Comparison of ENCODE assay signal across 24 mouse cellular contexts in genomic region chr17:8199067-8199935, GRCm38 (mm10). TPM values are rescaled to one million over a fixed set of nuclear protein-coding genes. Genes with fewer than 3 reads are reported as not detected.
DNase-seq lines count a peak whose midpoint lies in the region; ATAC-seq and TF ChIP-seq lines count a peak whose summit lies in the region.
"Had no signal": no experiment of that assay in that cellular context is flagged by ENCODE, and none has a peak within 500 bp of the region (broad histone marks: within the 10 kb centered on the region; RNA-seq: fewer than 3 reads in every experiment).

No protein-coding gene starts in this region.

- H3K36me3 ChIP-seq in lung, embryonic 14.5 days (ENCODE audit: insufficient read depth) = peaks cover 20% of the 10 kb centered on the region

- ATAC-seq in lung, embryonic 14.5 days (ENCODE audit: insufficient read depth) = no peak
- peak; percentile 72 for ATAC-seq in megakaryocyte progenitor cell, adult 5-6 weeks (replicated peaks; ENCODE audit: poor library complexity)
- ATAC-seq: intestine, embryonic 16.5 days; Patski had no signal

- no peaks in the 10 kb centered on the region for H3K27me3 ChIP-seq in lung, embryonic 14.5 days (ENCODE audit: insufficient read depth, low read length)
- H3K27me3 ChIP-seq: embryonic facial prominence, embryonic 15.5 days; forebrain, embryonic 12.5 days; hindbrain, embryonic 13.5 days; limb, embryonic 12.5 days; Patski had no signal

- no peak overlapping the region for H3K4me2 ChIP-seq in lung, embryonic 14.5 days
- H3K4me2 ChIP-seq: embryonic facial prominence, embryonic 15.5 days; forebrain, embryonic 12.5 days; hindbrain, embryonic 13.5 days; limb, embryonic 12.5 days had no signal

- no peaks in the 10 kb centered on the region for H3K9me3 ChIP-seq in lung, embryonic 14.5 days (ENCODE audit: low read depth, low read length)
- H3K9me3 ChIP-seq: embryonic facial prominence, embryonic 15.5 days; forebrain, embryonic 12.5 days; hindbrain, embryonic 13.5 days; limb, embryonic 12.5 days had no signal

- no peak for TF ChIP-seq CTCF in lung, embryonic 14.5 days (IDR thresholded peaks at IDR 0.05; ENCODE audit: low read depth)

- H3K9ac ChIP-seq in lung, embryonic 14.5 days = no peak overlapping the region
- H3K9ac ChIP-seq: embryonic facial prominence, embryonic 15.5 days; forebrain, embryonic 12.5 days; hindbrain, embryonic 13.5 days; limb, embryonic 12.5 days had no signal

- H3K4me1 ChIP-seq in lung, embryonic 14.5 days (ENCODE audit: insufficient read depth) = no peaks in the 10 kb centered on the region
- H3K4me1 ChIP-seq: embryonic facial prominence, embryonic 15.5 days; forebrain, embryonic 12.5 days; hindbrain, embryonic 13.5 days; limb, embryonic 12.5 days had no signal

- DNase-seq in lung, embryonic 14.5 days = peak; percentile 7
- DNase-seq in lung, postnatal 14 days = no peak
- DNase-seq in MEL-GATA-1-ER (ENCODE audit: extremely low read depth, low read depth) = peak; percentile 25
- DNase-seq in brain, adult 2 months (ENCODE audit: low read depth, low spot score) = peak; percentile 31
- no peak for DNase-seq in yolk sac, embryonic 10.5 days (ENCODE audit: low spot score)
- DNase-seq in ovary, postnatal 36 days (ENCODE audit: low spot score) = no peak
- DNase-seq: cerebellum, adult 11-12 months; heart, adult 18-20 months; kidney, postnatal 25 days; layer of hippocampus, postnatal 36 days; lung, postnatal 10 days; retina, postnatal 1 day; spleen, adult 18-20 months; thymus, postnatal 25 days had no signal

- H3K4me3 ChIP-seq in lung, embryonic 14.5 days (ENCODE audit: low read depth, low read length) = no peak overlapping the region
- H3K4me3 ChIP-seq: embryonic facial prominence, embryonic 15.5 days; forebrain, embryonic 12.5 days; hindbrain, embryonic 13.5 days; limb, embryonic 12.5 days had no signal

- no peak overlapping the region for H3K27ac ChIP-seq in lung, embryonic 14.5 days (ENCODE audit: low read depth)
- H3K27ac ChIP-seq: embryonic facial prominence, embryonic 15.5 days; forebrain, embryonic 12.5 days; hindbrain, embryonic 13.5 days; limb, embryonic 12.5 days had no signal

- WGBS in lung, embryonic 14.5 days = 85% methylated on average over 11 of the region's 11 CpGs

RNA-seq across cellular contexts. Expression of gene Fgfr1op, which starts 34.0 kb away (rescaled TPM):
- 39.4 and 40.7 TPM in 2 replicates for polyA plus RNA-seq in lung, embryonic 14.5 days (2014; fragmentation: Nextera tagmentation; extraction: Ambion mirVana)
- 44.8 and 47.1 TPM in 2 replicates for total RNA-seq in megakaryocyte progenitor cell, adult 5-6 weeks (2015)
- 49.2 and 57.0 TPM in 2 replicates for total RNA-seq in megakaryocyte progenitor cell, adult 5-6 weeks (2017)

RNA-seq across cellular contexts. Expression of gene Ccr6, which starts 36.5 kb away (rescaled TPM):
- polyA plus RNA-seq in lung, embryonic 14.5 days (2014; fragmentation: Nextera tagmentation; extraction: Ambion mirVana) = not detected in 2 replicates
- total RNA-seq in megakaryocyte progenitor cell, adult 5-6 weeks (2015) = not detected in 2 replicates
- not detected in 2 replicates for total RNA-seq in megakaryocyte progenitor cell, adult 5-6 weeks (2017)
- total RNA-seq: adrenal gland, postnatal 4 days; layer of hippocampus, postnatal 36 days had no signal
- polyA plus RNA-seq: embryonic facial prominence, embryonic 15.5 days; forebrain, embryonic 12.5 days; hindbrain, embryonic 13.5 days; limb, embryonic 12.5 days; neural tube, embryonic 14.5 days; Patski had no signal

RNA-seq across cellular contexts. Expression of gene Rnaset2a, which starts 51.4 kb away (rescaled TPM):
- 28.4 and 32.2 TPM in 2 replicates for polyA plus RNA-seq in lung, embryonic 14.5 days (2014; fragmentation: Nextera tagmentation; extraction: Ambion mirVana)
- total RNA-seq in megakaryocyte progenitor cell, adult 5-6 weeks (2015) = 73.9 and 79.4 TPM in 2 replicates
- 72.3 and 80.8 TPM in 2 replicates for total RNA-seq in megakaryocyte progenitor cell, adult 5-6 weeks (2017)

RNA-seq across cellular contexts. Expression of gene Gm49673, which starts 51.7 kb away (rescaled TPM):
- polyA plus RNA-seq in lung, embryonic 14.5 days (2014; fragmentation: Nextera tagmentation; extraction: Ambion mirVana) = not detected in 2 replicates
- total RNA-seq in megakaryocyte progenitor cell, adult 5-6 weeks (2015) = not detected in 2 replicates
- not detected in 2 replicates for total RNA-seq in megakaryocyte progenitor cell, adult 5-6 weeks (2017)
- total RNA-seq: heart, adult 18-20 months had no signal
- polyA plus RNA-seq: heart, embryonic 16.5 days; hindbrain, embryonic 13.5 days; intestine, embryonic 16.5 days; limb, embryonic 12.5 days had no signal

Comparison
In these comparisons a context has a peak if more than half of its experiments do, and no peak if none do; other contexts are left out.
1. DNase-seq: peak in lung, embryonic 14.5 days (single experiment), MEL-GATA-1-ER (single experiment) and brain, adult 2 months (single experiment); none in lung, postnatal 14 days (single experiment), yolk sac, embryonic 10.5 days (single experiment) and ovary, postnatal 36 days (single experiment).